8 mouse cellular contexts compared by ENCODE assay signal in genomic region chr13:31618001-31618400, GRCm38 (mm10). TPM values are rescaled to one million over a fixed set of nuclear protein-coding genes. Genes with fewer than 3 reads are reported as not detected.
A peak's percentile ranks its signal among the peaks of the same experiment; 100 is the strongest.
DNase-seq lines count a peak whose midpoint lies in the region; ATAC-seq lines count a peak whose summit lies in the region.

No protein-coding gene starts in this region.

- H3K4me3 ChIP-seq in heart, embryonic 10.5 days: peak overlapping the region; percentile 45
- H3K4me3 ChIP-seq in hindbrain, embryonic 11.5 days (ENCODE audit: low read depth, low read length): peak overlapping the region; percentile 19; the same call in 1 of the 2 replicates
- peak overlapping the region; percentile 13; the same call in 1 of the 2 replicates for H3K4me3 ChIP-seq in midbrain, embryonic 11.5 days (ENCODE audit: low read depth, low read length)

- no peak overlapping the region for H3K27ac ChIP-seq in heart, embryonic 10.5 days
- H3K27ac ChIP-seq in hindbrain, embryonic 11.5 days (ENCODE audit: low read depth, low read length): no peak overlapping the region
- no peak overlapping the region for H3K27ac ChIP-seq in midbrain, embryonic 11.5 days (ENCODE audit: low read depth, low read length)

- 1% methylated on average over 12 of the region's 12 CpGs for WGBS in heart, embryonic 10.5 days
- WGBS in hindbrain, embryonic 11.5 days: 0% methylated on average over 12 of the region's 12 CpGs
- WGBS in midbrain, embryonic 11.5 days: 2% methylated on average over 12 of the region's 12 CpGs

- H3K27me3 ChIP-seq in heart, embryonic 10.5 days (ENCODE audit: insufficient read depth, poor library complexity, severe bottlenecking): peaks cover 100% of the 10 kb centered on the region
- H3K27me3 ChIP-seq in hindbrain, embryonic 11.5 days (ENCODE audit: control insufficient read depth, insufficient read depth, low read length): peaks cover 92% of the 10 kb centered on the region
- peaks cover 97% of the 10 kb centered on the region for H3K27me3 ChIP-seq in midbrain, embryonic 11.5 days (ENCODE audit: control insufficient read depth, insufficient read depth, low read length)

- H3K36me3 ChIP-seq in heart, embryonic 10.5 days: no peaks in the 10 kb centered on the region
- no peaks in the 10 kb centered on the region for H3K36me3 ChIP-seq in hindbrain, embryonic 11.5 days (ENCODE audit: control insufficient read depth, insufficient read depth, low read length)
- no peaks in the 10 kb centered on the region for H3K36me3 ChIP-seq in midbrain, embryonic 11.5 days (ENCODE audit: control insufficient read depth, insufficient read depth, low read length)

- H3K4me2 ChIP-seq in hindbrain, embryonic 11.5 days (replicated peaks; ENCODE audit: low read depth, low read length): peak overlapping the region; percentile 48
- peak overlapping the region; percentile 45 for H3K4me2 ChIP-seq in midbrain, embryonic 11.5 days

- DNase-seq in heart, embryonic 10.5 days (ENCODE audit: low spot score): no peak
- no peak for DNase-seq in heart, adult 18-20 months
- peak; percentile 36 for DNase-seq in adipocyte (ENCODE audit: low spot score)
- DNase-seq in hindbrain, embryonic 11.5 days (ENCODE audit: low spot score): no peak
- peak; percentile 93 for DNase-seq in midbrain, embryonic 11.5 days (ENCODE audit: low spot score, missing footprints)
- DNase-seq in layer of hippocampus, adult 9-10 months (ENCODE audit: low spot score): no peak
- no peak for DNase-seq in frontal cortex, postnatal 10 days (ENCODE audit: low spot score in 2 of 2)
- DNase-seq in gastrocnemius, postnatal 10 days: no peak

- ATAC-seq in hindbrain, embryonic 11.5 days (ENCODE audit: low FRiP score): peak; percentile 10; the same call in 1 of the 2 replicates
- ATAC-seq in midbrain, embryonic 11.5 days (ENCODE audit: low FRiP score): peak; percentile 19; the same call in 1 of the 2 replicates

- H3K4me1 ChIP-seq in heart, embryonic 10.5 days: peaks cover 28% of the 10 kb centered on the region
- no peaks in the 10 kb centered on the region; the same call in 1 of the 2 replicates for H3K4me1 ChIP-seq in hindbrain, embryonic 11.5 days (replicated peaks; ENCODE audit: control insufficient read depth, insufficient read depth, low read length)
- 0 out of 2 replicates have a peak, but pooled peaks cover 4% of the 10 kb centered on the region for H3K4me1 ChIP-seq in midbrain, embryonic 11.5 days (ENCODE audit: control insufficient read depth, insufficient read depth, low read length)

- H3K9ac ChIP-seq in hindbrain, embryonic 11.5 days (ENCODE audit: low read depth, low read length): no peak overlapping the region
- H3K9ac ChIP-seq in midbrain, embryonic 11.5 days (ENCODE audit: low read length): no peak overlapping the region

- H3K9me3 ChIP-seq in heart, embryonic 10.5 days: no peaks in the 10 kb centered on the region
- no peaks in the 10 kb centered on the region for H3K9me3 ChIP-seq in hindbrain, embryonic 11.5 days (ENCODE audit: control insufficient read depth, low read length)
- H3K9me3 ChIP-seq in midbrain, embryonic 11.5 days (ENCODE audit: control insufficient read depth, low read length): no peaks in the 10 kb centered on the region

RNA-seq across cellular contexts. Expression of gene Foxf2, which starts 7.6 kb away (rescaled TPM):
- 0.14 and 3.4 TPM in 2 replicates for polyA plus RNA-seq in heart, embryonic 10.5 days (2016; fragmentation: Nextera tagmentation; extraction: Ambion mirVana)
- total RNA-seq in heart, adult 18-20 months (2021): not detected
- polyA plus RNA-seq in hindbrain, embryonic 11.5 days (2014; fragmentation: Nextera tagmentation; extraction: Ambion mirVana): 4.8 and 9.1 TPM in 2 replicates
- polyA plus RNA-seq in midbrain, embryonic 11.5 days (2014; fragmentation: Nextera tagmentation; extraction: Ambion mirVana): 5.1 and 5.6 TPM in 2 replicates
- not detected for total RNA-seq in gastrocnemius, postnatal 10 days (2021)

RNA-seq across cellular contexts. Expression of gene A530084C06Rik, which starts 58.9 kb away (rescaled TPM):
- not detected in 2 replicates for polyA plus RNA-seq in heart, embryonic 10.5 days (2016; fragmentation: Nextera tagmentation; extraction: Ambion mirVana)
- not detected for total RNA-seq in heart, adult 18-20 months (2021)
- polyA plus RNA-seq in hindbrain, embryonic 11.5 days (2014; fragmentation: Nextera tagmentation; extraction: Ambion mirVana): not detected in 2 replicates
- not detected in 2 replicates for polyA plus RNA-seq in midbrain, embryonic 11.5 days (2014; fragmentation: Nextera tagmentation; extraction: Ambion mirVana)
- total RNA-seq in gastrocnemius, postnatal 10 days (2021): not detected

Comparison
In these comparisons a context has a peak if more than half of its experiments do, and no peak if none do; other contexts are left out.
1. DNase-seq: peak in adipocyte (single experiment) and midbrain, embryonic 11.5 days (single experiment); none in heart, embryonic 10.5 days (single experiment), heart, adult 18-20 months (0 of 2), hindbrain, embryonic 11.5 days (single experiment), layer of hippocampus, adult 9-10 months (single experiment), frontal cortex, postnatal 10 days (0 of 2) and gastrocnemius, postnatal 10 days (single experiment).
2. Peak in every context shown above with its lines, with median percentiles within 50 percentile points of each other: H3K4me3 ChIP-seq.